Comparison of ENCODE assay signal across 24 mouse cellular contexts in the genomic region with DNA sequence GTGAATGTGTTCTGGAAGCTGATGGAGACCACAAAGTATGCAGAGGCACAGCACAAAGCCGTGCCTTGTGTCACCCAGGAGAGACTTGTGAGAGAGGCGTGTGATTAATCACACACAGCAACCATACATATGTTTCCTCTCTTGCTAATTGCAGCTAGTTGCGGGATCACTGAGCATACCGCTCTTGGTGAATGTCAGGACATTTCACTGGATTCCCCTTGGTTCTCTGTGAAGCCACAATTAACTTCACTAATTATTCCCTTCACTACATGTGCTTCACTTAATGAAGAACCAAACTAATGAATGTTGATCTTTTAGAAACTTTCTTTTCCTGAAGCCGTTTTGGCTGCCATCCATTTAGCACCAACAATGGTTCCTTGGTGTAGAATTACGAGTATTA.
A peak's percentile ranks its signal among the peaks of the same experiment; 100 is the strongest.
DNase-seq lines count a peak whose midpoint lies in the region; ATAC-seq and TF ChIP-seq lines count a peak whose summit lies in the region.
"Had no signal": no experiment of that assay in that cellular context is flagged by ENCODE, and none has a peak within 500 bp of the region (broad histone marks: within the 10 kb centered on the region; RNA-seq: fewer than 3 reads in every experiment).

No protein-coding gene starts in this region.

- peak; percentile 43; the same call in 1 of the 2 replicates for ATAC-seq in hindbrain, embryonic 14.5 days (ENCODE audit: low FRiP score)
- ATAC-seq in hindbrain, embryonic 11.5 days (ENCODE audit: low FRiP score) = no peak
- ATAC-seq in midbrain, postnatal 0 days (ENCODE audit: low FRiP score) = no peak
- ATAC-seq in midbrain, embryonic 13.5 days = no peak
- ATAC-seq: intestine, embryonic 16.5 days had no signal

- TF ChIP-seq CTCF in midbrain, postnatal 0 days (IDR thresholded peaks at IDR 0.05) = no peak

- H3K27me3 ChIP-seq in hindbrain, embryonic 14.5 days (ENCODE audit: control insufficient read depth, insufficient read depth, low read length) = no peaks in the 10 kb centered on the region
- no peaks in the 10 kb centered on the region for H3K27me3 ChIP-seq in hindbrain, embryonic 11.5 days (ENCODE audit: control insufficient read depth, insufficient read depth, low read length)
- H3K27me3 ChIP-seq in midbrain, postnatal 0 days (ENCODE audit: insufficient read depth, low read length) = no peaks in the 10 kb centered on the region
- H3K27me3 ChIP-seq in midbrain, embryonic 13.5 days = no peaks in the 10 kb centered on the region
- H3K27me3 ChIP-seq: CH12.LX; neural tube, embryonic 15.5 days had no signal

- WGBS in hindbrain, embryonic 14.5 days = 62% methylated on average over 6 of the region's 6 CpGs
- WGBS in hindbrain, embryonic 11.5 days = 87% methylated on average over 6 of the region's 6 CpGs
- 78% methylated on average over 6 of the region's 6 CpGs for WGBS in midbrain, postnatal 0 days
- WGBS in midbrain, embryonic 13.5 days = 83% methylated on average over 6 of the region's 6 CpGs

- DNase-seq in hindbrain, embryonic 14.5 days (ENCODE audit: low spot score) = peak; percentile 26
- no peak for DNase-seq in hindbrain, embryonic 11.5 days (ENCODE audit: low spot score)
- peak; percentile 46 for DNase-seq in midbrain, postnatal 0 days (ENCODE audit: low spot score)
- DNase-seq in fibroblast of lung, adult 2 months (ENCODE audit: low read depth) = peak; percentile 26
- DNase-seq in hindlimb bud, embryonic 11.5 days (ENCODE audit: extremely low spot score, low read depth, low spot score) = peak; percentile 24
- DNase-seq in ovary, postnatal 10 days (ENCODE audit: low spot score) = no peak
- no peak for DNase-seq in liver
- DNase-seq: adrenal gland, postnatal 10 days; B cell, adult 2 months; cerebellum, adult 9-11 months; heart, postnatal 4 days; kidney, adult 9 months; kidney, postnatal 14 days; lung, postnatal 10 days; right cerebral cortex, postnatal 14 days; thymus, adult 2 months had no signal

- no peak overlapping the region for H3K9ac ChIP-seq in hindbrain, embryonic 14.5 days
- no peak overlapping the region for H3K9ac ChIP-seq in hindbrain, embryonic 11.5 days (ENCODE audit: low read depth, low read length)
- no peak overlapping the region for H3K9ac ChIP-seq in midbrain, postnatal 0 days (replicated peaks; ENCODE audit: low read length, poor library complexity, severe bottlenecking)
- no peak overlapping the region for H3K9ac ChIP-seq in midbrain, embryonic 13.5 days (replicated peaks)
- H3K9ac ChIP-seq: neural tube, embryonic 15.5 days had no signal

- no peaks in the 10 kb centered on the region for H3K9me3 ChIP-seq in hindbrain, embryonic 14.5 days (ENCODE audit: control insufficient read depth, low read length)
- no peaks in the 10 kb centered on the region for H3K9me3 ChIP-seq in hindbrain, embryonic 11.5 days (ENCODE audit: control insufficient read depth, low read length)
- H3K9me3 ChIP-seq in midbrain, postnatal 0 days (ENCODE audit: low read length) = no peaks in the 10 kb centered on the region
- H3K9me3 ChIP-seq in midbrain, embryonic 13.5 days = no peaks in the 10 kb centered on the region
- H3K9me3 ChIP-seq: G1E; heart, embryonic 10.5 days; midbrain, embryonic 10.5 days; neural tube, embryonic 15.5 days had no signal

- no peak overlapping the region for H3K4me2 ChIP-seq in hindbrain, embryonic 14.5 days (replicated peaks)
- H3K4me2 ChIP-seq in hindbrain, embryonic 11.5 days (replicated peaks; ENCODE audit: low read depth, low read length) = no peak overlapping the region
- no peak overlapping the region for H3K4me2 ChIP-seq in midbrain, postnatal 0 days (ENCODE audit: low read depth, low read length, poor library complexity, severe bottlenecking)
- H3K4me2 ChIP-seq in midbrain, embryonic 13.5 days (replicated peaks) = no peak overlapping the region
- H3K4me2 ChIP-seq: neural tube, embryonic 15.5 days had no signal

- H3K4me1 ChIP-seq in hindbrain, embryonic 14.5 days (replicated peaks; ENCODE audit: control insufficient read depth, insufficient read depth, low read length) = no peaks in the 10 kb centered on the region
- no peaks in the 10 kb centered on the region for H3K4me1 ChIP-seq in hindbrain, embryonic 11.5 days (replicated peaks; ENCODE audit: control insufficient read depth, insufficient read depth, low read length)
- no peaks in the 10 kb centered on the region for H3K4me1 ChIP-seq in midbrain, postnatal 0 days (ENCODE audit: insufficient read depth, low read length)
- no peaks in the 10 kb centered on the region for H3K4me1 ChIP-seq in midbrain, embryonic 13.5 days (replicated peaks)
- H3K4me1 ChIP-seq: heart, embryonic 10.5 days; midbrain, embryonic 10.5 days had no signal

- H3K27ac ChIP-seq in hindbrain, embryonic 14.5 days = no peak overlapping the region
- H3K27ac ChIP-seq in hindbrain, embryonic 11.5 days (ENCODE audit: low read depth, low read length) = no peak overlapping the region
- no peak overlapping the region for H3K27ac ChIP-seq in midbrain, postnatal 0 days (ENCODE audit: low read depth, low read length)
- no peak overlapping the region for H3K27ac ChIP-seq in midbrain, embryonic 13.5 days
- H3K27ac ChIP-seq: heart, embryonic 10.5 days; midbrain, embryonic 10.5 days; neural tube, embryonic 15.5 days; stomach, postnatal 0 days had no signal

- no peak overlapping the region for H3K4me3 ChIP-seq in hindbrain, embryonic 14.5 days (replicated peaks; ENCODE audit: low read length)
- H3K4me3 ChIP-seq in hindbrain, embryonic 11.5 days (ENCODE audit: low read depth, low read length) = no peak overlapping the region
- H3K4me3 ChIP-seq in midbrain, postnatal 0 days (ENCODE audit: low read depth, low read length) = no peak overlapping the region
- no peak overlapping the region for H3K4me3 ChIP-seq in midbrain, embryonic 13.5 days (replicated peaks)
- H3K4me3 ChIP-seq: heart, embryonic 10.5 days; midbrain, embryonic 10.5 days; neural tube, embryonic 15.5 days had no signal

- no peaks in the 10 kb centered on the region for H3K36me3 ChIP-seq in hindbrain, embryonic 14.5 days (replicated peaks; ENCODE audit: control insufficient read depth, insufficient read depth)
- H3K36me3 ChIP-seq in hindbrain, embryonic 11.5 days (ENCODE audit: control insufficient read depth, insufficient read depth, low read length) = no peaks in the 10 kb centered on the region
- H3K36me3 ChIP-seq in midbrain, postnatal 0 days (ENCODE audit: insufficient read depth, low read length) = no peaks in the 10 kb centered on the region
- H3K36me3 ChIP-seq in midbrain, embryonic 13.5 days = no peaks in the 10 kb centered on the region
- H3K36me3 ChIP-seq: G1E; heart, embryonic 10.5 days; midbrain, embryonic 10.5 days; neural tube, embryonic 15.5 days had no signal

Comparison
In these comparisons a context has a peak if more than half of its experiments do, and no peak if none do; other contexts are left out.
1. DNase-seq: peak in hindbrain, embryonic 14.5 days (single experiment), midbrain, postnatal 0 days (single experiment), fibroblast of lung, adult 2 months (single experiment) and hindlimb bud, embryonic 11.5 days (single experiment); none in hindbrain, embryonic 11.5 days (single experiment), ovary, postnatal 10 days (single experiment) and liver (single experiment).